Mouse (Mus musculus) stomach, embryonic 15.5 days (tissue): ENCODE results near the gene Klhl9. TPM values are rescaled to one million over a fixed set of nuclear protein-coding genes. Genes with fewer than 3 reads are reported as not detected.
"Not testable (repeated sequence)": the region's sequence is repeated elsewhere in the genome, so short reads cannot be mapped to it uniquely, and the experiment has no call there.

ENCODE experiments used
- ATAC-seq: fragments of 200-750 bp; cut with Nextera tagmentation; 2 replicates; pipeline ENCODE4 v1.8.0; 2017; ENCODE audit warnings: low read depth, moderate number of reproducible peaks, moderate TSS enrichment; ENCODE audit not compliant: insufficient read depth, low FRiP score
- H3K27ac ChIP-seq: fragments of 300-500 bp; sonication (generic); 2 replicates; pipeline ENCODE4 v1.5.1; 2015; ENCODE audit warnings: mild to moderate bottlenecking, inconsistent platforms
- H3K27me3 ChIP-seq: fragments of 300-500 bp; sonication (generic); replicated peaks from 2 replicates; pipeline ENCODE4 v1.6.1; 2015; ENCODE audit warnings: inconsistent platforms
- H3K36me3 ChIP-seq: fragments of 300-500 bp; sonication (generic); 2 replicates; pipeline ENCODE4 v1.6.1; 2015; ENCODE audit warnings: inconsistent platforms
- H3K4me1 ChIP-seq: fragments of 300-500 bp; sonication (generic); 2 replicates; pipeline ENCODE4 v1.6.1; 2015; ENCODE audit warnings: inconsistent platforms
- H3K4me2 ChIP-seq: fragments of 300-500 bp; sonication (generic); 2 replicates; pipeline ENCODE4 v1.6.1; 2015; ENCODE audit warnings: mild to moderate bottlenecking, inconsistent platforms
- H3K4me3 ChIP-seq: fragments of 300-500 bp; sonication (generic); replicated peaks from 2 replicates; pipeline ENCODE4 v1.5.1; 2015; ENCODE audit warnings: inconsistent platforms
- H3K9ac ChIP-seq: fragments of 300-500 bp; sonication (generic); 2 replicates; pipeline ENCODE4 v1.6.1; 2015; ENCODE audit warnings: inconsistent platforms
- H3K9me3 ChIP-seq: fragments of 300-500 bp; sonication (generic); 2 replicates; pipeline ENCODE4 v1.6.1; 2016; ENCODE audit warnings: inconsistent platforms
- WGBS: fragments of 180-500 bp; shearing (Covaris S2); methylation state at CpG from one replicate; pipeline ENCODE4 v1.1.7; 2015; 5-methylcytosine and 5-hydroxymethylcytosine counted together
- polyA plus RNA-seq: library from polyadenylated mRNA; unstranded; fragments of >200 nt; fragmentation: Nextera tagmentation; extraction: Ambion mirVana; gene quantifications from 2 replicates; pipeline ENCODE4 v1.2.1, GENCODE M21; 2015

The Klhl9 gene
- 87.8 and 88.8 TPM in 2 replicates for polyA plus RNA-seq

GRCm38 (mm10) chr4:88721791-88722721, at the start of gene Klhl9, which contains the start of gene Gm26566:
TSS of gene Klhl9 (minus strand) at chr4:88722465.
TSS of gene Gm26566 (plus strand) at chr4:88721805.
- H3K4me2 ChIP-seq: peak within 1 kb of the TSS; percentile 57
- peak within 1 kb of the TSS; percentile 93 for H3K27ac ChIP-seq
- WGBS: under 1% methylated on average over 82 of the region's 82 CpGs
- H3K4me1 ChIP-seq: peaks cover 18% of the 10 kb centered on the region
- peak; percentile 96 for ATAC-seq
- H3K4me3 ChIP-seq: peak within 1 kb of the TSS; percentile 62
- no peaks in the 10 kb centered on the region for H3K9me3 ChIP-seq
- H3K9ac ChIP-seq: peak within 1 kb of the TSS; percentile 63
- H3K27me3 ChIP-seq: no peaks in the 10 kb centered on the region
- H3K36me3 ChIP-seq: no peaks in the 10 kb centered on the region

- not testable (repeated sequence) for H3K4me1 ChIP-seq, H3K9me3 ChIP-seq, ATAC-seq, H3K36me3 ChIP-seq, H3K9ac ChIP-seq, H3K27me3 ChIP-seq
- H3K4me3 ChIP-seq: peak overlapping the region; percentile 38
- H3K4me2 ChIP-seq: peak overlapping the region; percentile 51
- H3K27ac ChIP-seq: peak overlapping the region; percentile 69; the same call in 1 of the 2 replicates
- WGBS: 4% methylated on average over 25 of the region's 42 CpGs
Observed at GRCm38 (mm10) chr4:88763384-88764018, 41.2 kb upstream of the Klhl9 start.

- H3K9ac ChIP-seq, H3K4me3 ChIP-seq, H3K9me3 ChIP-seq, H3K4me1 ChIP-seq, ATAC-seq, H3K27me3 ChIP-seq, H3K27ac ChIP-seq, H3K36me3 ChIP-seq, H3K4me2 ChIP-seq: not testable (repeated sequence)
- WGBS: 47% methylated on average over 9 of the region's 9 CpGs
Observed at GRCm38 (mm10) chr4:88762341-88762740, 40.1 kb upstream of the Klhl9 start.

- H3K27me3 ChIP-seq, H3K4me2 ChIP-seq, H3K9ac ChIP-seq, H3K9me3 ChIP-seq, H3K36me3 ChIP-seq, ATAC-seq, H3K4me3 ChIP-seq, H3K4me1 ChIP-seq, H3K27ac ChIP-seq: not testable (repeated sequence)
- WGBS: 61% methylated on average over 6 of the region's 8 CpGs
Observed at GRCm38 (mm10) chr4:88761776-88762175, 39.5 kb upstream of the Klhl9 start.

- not testable (repeated sequence) for ATAC-seq, H3K4me1 ChIP-seq, H3K36me3 ChIP-seq, H3K9me3 ChIP-seq, H3K9ac ChIP-seq, H3K27me3 ChIP-seq
- peak overlapping the region; percentile 36 for H3K4me3 ChIP-seq
- peak overlapping the region; percentile 71 for H3K27ac ChIP-seq
- 0% methylated on average over 26 of the region's 28 CpGs for WGBS
- H3K4me2 ChIP-seq: peak overlapping the region; percentile 49
Observed at GRCm38 (mm10) chr4:88760431-88760830, 38.2 kb upstream of the Klhl9 start.

- H3K4me3 ChIP-seq: peak within 1 kb of the TSS; percentile 36
- H3K27me3 ChIP-seq, H3K36me3 ChIP-seq, H3K4me1 ChIP-seq, H3K9me3 ChIP-seq, ATAC-seq, H3K9ac ChIP-seq: not testable (repeated sequence)
- 16% methylated on average over 11 of the region's 14 CpGs for WGBS
- peak within 1 kb of the TSS; percentile 49 for H3K4me2 ChIP-seq
- H3K27ac ChIP-seq: peak within 1 kb of the TSS; percentile 71
Observed at GRCm38 (mm10) chr4:88759610-88760268, 37.5 kb upstream of the Klhl9 start, which contains the start of gene Gm13283. TSS of gene Gm13283 (plus strand) at chr4:88760119.

- ATAC-seq, H3K36me3 ChIP-seq, H3K4me1 ChIP-seq, H3K27ac ChIP-seq, H3K9me3 ChIP-seq, H3K4me2 ChIP-seq, H3K4me3 ChIP-seq, H3K9ac ChIP-seq, H3K27me3 ChIP-seq: not testable (repeated sequence)
- WGBS: 81% methylated on average over 9 of the region's 9 CpGs
Observed at GRCm38 (mm10) chr4:88758751-88759150, 36.5 kb upstream of the Klhl9 start.

- peak overlapping the region; percentile 16; the same call in 1 of the 2 replicates for H3K9ac ChIP-seq
- not testable (repeated sequence) for H3K4me1 ChIP-seq, H3K9me3 ChIP-seq, H3K36me3 ChIP-seq, H3K27me3 ChIP-seq
- H3K27ac ChIP-seq: peak overlapping the region; percentile 98
- WGBS: under 1% methylated on average over 21 of the region's 21 CpGs
- H3K4me2 ChIP-seq: peak overlapping the region; percentile 76
- peak; percentile 100 for ATAC-seq
- H3K4me3 ChIP-seq: peak overlapping the region; percentile 57
Observed at GRCm38 (mm10) chr4:88757628-88758031, 35.4 kb upstream of the Klhl9 start.

GRCm38 (mm10) chr4:88756581-88757513, 34.6 kb upstream of the Klhl9 start:
- not testable (repeated sequence) for H3K36me3 ChIP-seq, H3K4me1 ChIP-seq, ATAC-seq, H3K9me3 ChIP-seq, H3K27me3 ChIP-seq
- Histone ChIP-seq H3K4me2 (peak overlapping the region; percentile 76), H3K9ac (peak overlapping the region; percentile 16; the same call in 1 of the 2 replicates), H3K27ac (peak overlapping the region; percentile 98), H3K4me3 (peak overlapping the region; percentile 57)
- WGBS: 9% methylated on average over 29 of the region's 31 CpGs

- H3K4me1 ChIP-seq, ATAC-seq, H3K36me3 ChIP-seq, H3K9ac ChIP-seq, H3K27me3 ChIP-seq, H3K4me3 ChIP-seq, H3K27ac ChIP-seq, H3K4me2 ChIP-seq, H3K9me3 ChIP-seq: not testable (repeated sequence)
- 75% methylated on average over 15 of the region's 15 CpGs for WGBS
Observed at GRCm38 (mm10) chr4:88754818-88755340, 32.6 kb upstream of the Klhl9 start, which contains the start of gene Gm13271. TSS of gene Gm13271 (plus strand) at chr4:88754868.

- no peak overlapping the region for H3K4me2 ChIP-seq
- H3K36me3 ChIP-seq: no peaks in the 10 kb centered on the region
- no peak overlapping the region for H3K9ac ChIP-seq
- no peak overlapping the region for H3K4me3 ChIP-seq
- 0 out of 2 replicates have a peak, but pooled peaks cover 4% of the 10 kb centered on the region for H3K4me1 ChIP-seq
- no peaks in the 10 kb centered on the region for H3K9me3 ChIP-seq
- H3K27ac ChIP-seq: no peak overlapping the region
- no peak for ATAC-seq
- 52% methylated on average over 6 of the region's 6 CpGs for WGBS
- H3K27me3 ChIP-seq: no peaks in the 10 kb centered on the region
Observed at GRCm38 (mm10) chr4:88749926-88750325, 27.7 kb upstream of the Klhl9 start.
